Mouse (Mus musculus) testis, adult 2 months (tissue): ENCODE results near the gene Magi2. TPM values are rescaled to one million over a fixed set of nuclear protein-coding genes. Genes with fewer than 3 reads are reported as not detected.

Source experiments
- H3K27ac ChIP-seq: fragments of 200-500 bp; 2 replicates; pipeline ENCODE4 v1.5.1; 2012; ENCODE audit warnings: low read depth, low read length; ENCODE audit not compliant: control insufficient read depth, insufficient read depth
- H3K27me3 ChIP-seq: fragments of 200-500 bp; 2 replicates; pipeline ENCODE4 v1.6.1; 2012; ENCODE audit warnings: mild to moderate bottlenecking, low read length, moderate library complexity; ENCODE audit not compliant: control insufficient read depth, insufficient read depth
- H3K36me3 ChIP-seq: fragments of 200-500 bp; 2 replicates; pipeline ENCODE4 v1.6.1; 2012; ENCODE audit warnings: mild to moderate bottlenecking, low read length; ENCODE audit not compliant: control insufficient read depth, insufficient read depth
- H3K4me1 ChIP-seq: fragments of 200-500 bp; 2 replicates; pipeline ENCODE4 v1.6.1; 2012; ENCODE audit warnings: low read length; ENCODE audit not compliant: control insufficient read depth, insufficient read depth
- H3K4me3 ChIP-seq: fragments of 200-500 bp; 2 replicates; pipeline ENCODE4 v1.5.1; 2012; ENCODE audit warnings: low read depth, mild to moderate bottlenecking, low read length, moderate library complexity, mixed read lengths; ENCODE audit not compliant: control insufficient read depth
- CTCF ChIP-seq: fragments of 200-500 bp; IDR thresholded peaks from 2 replicates; pipeline ENCODE4 v1.5.1; 2012; ENCODE audit warnings: low read depth, mild to moderate bottlenecking, inconsistent platforms, low read length, moderate library complexity; ENCODE audit not compliant: control insufficient read depth, insufficient read depth, insufficient replicate concordance
- POLR2A ChIP-seq: fragments of 200-500 bp; IDR thresholded peaks from 2 replicates; pipeline ENCODE4 v1.6.1; 2012; ENCODE audit warnings: low read depth, mild to moderate bottlenecking, inconsistent platforms, low read length, moderate library complexity; ENCODE audit not compliant: control insufficient read depth
- polyA plus RNA-seq: library from polyadenylated mRNA; depleted of rRNA; stranded (reverse); fragments of >200 nt; gene quantifications from 2 replicates; pipeline ENCODE4 v1.2.3, GENCODE M21; 2012; rRNA removed

The Magi2 gene
- polyA plus RNA-seq: 5.8 and 6.3 TPM in 2 replicates

DNA sequence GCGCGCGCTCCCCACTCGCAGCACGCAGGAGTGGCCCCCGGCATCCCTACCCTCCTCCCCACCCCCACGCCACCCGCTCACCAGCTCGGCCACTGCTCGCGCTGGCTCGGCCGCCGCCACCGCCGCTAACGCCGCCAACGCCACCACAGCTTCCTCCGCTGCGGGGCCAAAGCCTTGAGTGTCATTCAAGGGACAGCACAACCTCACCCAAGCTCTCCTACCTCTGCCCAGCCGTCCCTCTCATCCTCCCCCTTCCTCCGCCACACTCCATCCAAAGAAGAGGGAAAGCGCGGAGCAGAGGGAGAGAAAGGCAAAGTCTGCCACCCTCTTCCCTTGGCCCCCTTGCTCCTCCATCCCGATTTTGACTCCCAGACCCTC, at the start of gene Magi2:
Gene Magi2 (plus strand): TSS at position 171 of the 378 bp plus-strand sequence.
- H3K27me3 ChIP-seq: no peaks in the 10 kb centered on the region
- TF ChIP-seq CTCF: no peak
- peak; percentile 62; the same call in 1 of the 2 replicates for TF ChIP-seq POLR2A
- peak within 1 kb of the TSS; percentile 90 for H3K4me3 ChIP-seq
- H3K36me3 ChIP-seq: no peaks in the 10 kb centered on the region
- H3K27ac ChIP-seq: peak within 1 kb of the TSS; percentile 91
- H3K4me1 ChIP-seq: peaks cover 26% of the 10 kb centered on the region

DNA sequence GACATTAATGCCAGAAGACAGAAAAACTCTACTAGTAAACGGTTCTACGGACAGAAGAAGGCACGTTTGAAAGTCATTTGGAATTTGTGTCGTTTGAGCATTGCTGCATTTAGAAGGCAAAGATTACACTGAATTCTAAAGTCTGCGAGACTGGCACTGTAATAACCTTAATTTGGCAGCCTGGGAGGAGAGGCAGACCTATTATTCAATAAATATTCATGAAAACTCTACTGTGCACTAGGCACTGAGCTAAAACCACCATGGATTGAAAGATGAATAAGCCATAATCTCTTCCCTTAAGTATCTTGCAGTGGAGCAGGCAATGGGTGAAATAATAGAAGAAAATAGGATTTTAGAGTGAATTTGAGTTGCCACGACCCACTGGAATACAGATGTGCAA, 48.2 kb upstream of the Magi2 start:
- no peaks in the 10 kb centered on the region for H3K36me3 ChIP-seq
- TF ChIP-seq CTCF (no peak), POLR2A (no peak)
- no peaks in the 10 kb centered on the region for H3K27me3 ChIP-seq
- no peaks in the 10 kb centered on the region for H3K4me1 ChIP-seq
- no peak overlapping the region for H3K4me3 ChIP-seq
- no peak overlapping the region for H3K27ac ChIP-seq

DNA sequence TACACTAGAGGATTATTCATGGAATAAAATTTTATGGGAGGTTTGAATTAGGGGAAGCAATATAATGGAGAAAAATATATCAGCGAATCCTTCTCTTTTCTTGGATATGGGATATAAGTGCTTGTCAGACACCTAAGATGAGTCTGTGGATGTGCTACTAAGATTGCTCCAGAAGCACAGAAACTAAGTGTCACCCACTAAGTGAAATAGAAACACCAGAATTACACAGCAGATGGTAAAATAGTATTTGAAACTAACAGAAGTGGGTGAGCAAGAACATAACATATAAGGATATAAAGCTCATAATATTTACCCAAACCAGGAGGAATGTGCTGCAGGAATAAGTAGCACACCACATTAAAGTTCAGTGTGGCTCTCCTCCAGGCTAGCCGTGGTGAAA, 40.7 kb upstream of the Magi2 start:
- Histone ChIP-seq H3K27me3 (no peaks in the 10 kb centered on the region), H3K27ac (no peak overlapping the region), H3K4me3 (no peak overlapping the region), H3K36me3 (no peaks in the 10 kb centered on the region), H3K4me1 (no peaks in the 10 kb centered on the region)
- TF ChIP-seq POLR2A (no peak), CTCF (no peak)

DNA sequence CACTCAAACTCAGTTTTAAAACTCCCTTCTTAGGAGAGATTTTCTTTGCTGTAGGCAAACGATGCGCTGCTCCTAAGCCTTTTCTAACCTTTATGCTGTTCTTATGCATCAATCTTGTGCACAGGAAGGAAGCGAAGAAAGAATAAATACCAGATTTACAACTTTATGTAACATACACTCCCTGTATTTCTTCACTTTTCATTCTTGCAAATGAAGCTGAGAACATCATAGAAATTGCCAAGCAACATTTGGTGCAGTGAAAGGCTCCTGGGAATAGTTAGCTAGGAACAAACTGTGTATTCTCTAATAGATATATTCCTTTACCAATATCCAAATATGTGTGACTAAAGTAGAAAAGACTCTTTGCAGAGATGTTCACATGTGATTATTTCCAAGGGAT, 15.2 kb upstream of the Magi2 start:
- H3K4me1 ChIP-seq: no peaks in the 10 kb centered on the region
- H3K27ac ChIP-seq: no peak overlapping the region
- TF ChIP-seq CTCF (no peak), POLR2A (no peak)
- no peaks in the 10 kb centered on the region for H3K36me3 ChIP-seq
- no peaks in the 10 kb centered on the region for H3K27me3 ChIP-seq
- no peak overlapping the region for H3K4me3 ChIP-seq

DNA sequence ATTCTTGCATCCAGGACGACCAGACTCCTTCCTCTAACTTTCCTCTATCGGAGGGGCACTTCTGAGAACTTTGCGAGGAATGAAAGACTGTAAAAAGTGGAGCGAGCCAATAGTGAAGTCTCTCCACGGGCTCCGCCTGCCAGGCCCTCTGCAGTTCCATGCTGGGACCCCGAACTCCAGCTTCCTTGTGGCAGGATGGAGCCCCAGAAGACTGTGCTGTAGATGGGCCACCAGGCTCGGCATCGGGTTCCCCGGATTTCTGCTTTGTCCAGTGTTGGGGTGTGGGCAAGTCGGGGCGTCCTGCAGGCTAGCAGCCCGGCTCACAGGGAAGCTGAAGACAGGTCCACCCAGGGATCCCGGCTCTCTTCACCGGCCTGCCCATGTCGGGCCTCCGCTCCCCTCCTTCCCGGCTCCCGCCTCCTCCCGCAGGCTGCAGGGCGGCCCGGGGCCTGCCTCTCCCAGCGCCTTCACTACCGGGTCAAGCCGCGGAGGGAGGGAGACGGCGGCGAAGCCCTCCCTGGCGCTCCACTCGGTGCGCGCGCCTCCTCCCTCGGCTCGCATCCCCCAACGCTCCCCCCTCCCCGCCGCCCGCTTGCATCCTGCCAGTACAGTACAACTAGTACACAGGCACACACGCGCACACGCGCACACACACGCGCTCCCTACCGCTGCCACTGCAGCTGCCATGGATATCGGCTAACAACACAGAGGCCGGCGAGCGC, 531 bp upstream of the Magi2 start:
- Histone ChIP-seq H3K4me1 (peaks cover 26% of the 10 kb centered on the region), H3K27ac (peak overlapping the region; percentile 74), H3K27me3 (no peaks in the 10 kb centered on the region), H3K4me3 (peak overlapping the region; percentile 90), H3K36me3 (no peaks in the 10 kb centered on the region)
- TF ChIP-seq POLR2A (no peak), CTCF (no peak)

DNA sequence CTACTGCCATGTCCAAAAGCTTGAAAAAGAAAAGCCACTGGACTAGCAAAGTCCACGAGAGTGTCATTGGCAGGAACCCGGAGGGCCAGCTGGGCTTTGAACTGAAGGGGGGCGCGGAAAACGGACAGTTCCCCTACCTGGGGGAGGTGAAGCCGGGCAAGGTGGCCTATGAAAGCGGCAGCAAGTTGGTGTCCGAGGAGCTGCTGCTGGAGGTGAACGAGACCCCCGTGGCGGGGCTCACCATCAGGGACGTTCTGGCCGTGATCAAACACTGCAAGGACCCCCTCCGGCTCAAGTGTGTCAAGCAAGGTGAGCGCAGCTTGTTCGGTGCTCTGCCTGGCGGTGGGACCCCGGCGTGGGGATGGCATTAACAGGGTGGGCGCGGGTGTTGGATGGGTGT, 445 bp downstream of the Magi2 start:
- H3K27me3 ChIP-seq: no peaks in the 10 kb centered on the region
- no peak for TF ChIP-seq POLR2A
- TF ChIP-seq CTCF: no peak
- H3K4me3 ChIP-seq: peak overlapping the region; percentile 90
- H3K27ac ChIP-seq: peak overlapping the region; percentile 91
- no peaks in the 10 kb centered on the region for H3K36me3 ChIP-seq
- H3K4me1 ChIP-seq: peaks cover 24% of the 10 kb centered on the region

DNA sequence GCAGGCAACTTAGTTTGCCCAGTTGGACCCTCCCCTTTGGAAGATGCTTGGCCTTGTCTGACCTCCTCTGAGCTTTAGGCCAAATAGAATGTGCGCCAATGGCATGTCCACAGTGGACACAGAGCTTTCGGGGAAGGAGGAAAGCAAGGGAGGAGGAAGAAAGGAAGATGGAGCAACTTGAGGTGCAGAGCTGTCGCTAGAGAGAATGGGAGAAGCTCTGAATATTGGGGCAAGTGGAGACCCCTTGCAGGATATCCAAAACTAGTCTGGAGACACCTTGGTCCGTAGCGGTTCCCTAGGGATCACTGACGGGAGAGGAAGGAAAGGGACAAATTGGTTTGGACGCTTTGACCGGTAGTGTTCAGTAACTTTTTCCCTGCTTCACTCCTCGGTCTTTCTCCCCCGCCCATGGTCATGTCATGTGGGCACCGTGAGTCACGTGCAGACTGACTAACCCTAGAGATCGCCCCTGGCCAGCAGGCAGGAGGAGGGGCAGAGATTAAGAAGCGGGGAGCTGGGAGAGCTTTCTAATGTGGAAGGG, 1.0 kb downstream of the Magi2 start:
- no peak for TF ChIP-seq POLR2A
- TF ChIP-seq CTCF: no peak

More for the DNA sequence above, 1.0 kb downstream of the Magi2 start:
- Histone ChIP-seq H3K27me3 (no peaks in the 10 kb centered on the region), H3K36me3 (no peaks in the 10 kb centered on the region), H3K27ac (no peak overlapping the region), H3K4me3 (peak overlapping the region; percentile 90), H3K4me1 (peaks cover 24% of the 10 kb centered on the region)
